Mouse (Mus musculus) adrenal gland, postnatal 14 days (tissue): ENCODE measurements around the gene Cry2. TPM values are rescaled to one million over a fixed set of nuclear protein-coding genes. Genes with fewer than 3 reads are reported as not detected.
"Not testable (repeated sequence)": the region's sequence is repeated elsewhere in the genome, so short reads cannot be mapped to it uniquely, and the experiment has no call there.

ENCODE experiments used
- DNase-seq: peaks from one replicate; pipeline ENCODE4 v3.0.0; 2021; ENCODE audit warnings: mixed read lengths
- total RNA-seq: library from RNA; stranded (reverse); gene quantifications from 2 replicates; pipeline ENCODE4 v1.2.3, GENCODE M21; 2021

The Cry2 gene
- total RNA-seq, 1 experiment from 2014 or later: 37.3 TPM

DNA sequence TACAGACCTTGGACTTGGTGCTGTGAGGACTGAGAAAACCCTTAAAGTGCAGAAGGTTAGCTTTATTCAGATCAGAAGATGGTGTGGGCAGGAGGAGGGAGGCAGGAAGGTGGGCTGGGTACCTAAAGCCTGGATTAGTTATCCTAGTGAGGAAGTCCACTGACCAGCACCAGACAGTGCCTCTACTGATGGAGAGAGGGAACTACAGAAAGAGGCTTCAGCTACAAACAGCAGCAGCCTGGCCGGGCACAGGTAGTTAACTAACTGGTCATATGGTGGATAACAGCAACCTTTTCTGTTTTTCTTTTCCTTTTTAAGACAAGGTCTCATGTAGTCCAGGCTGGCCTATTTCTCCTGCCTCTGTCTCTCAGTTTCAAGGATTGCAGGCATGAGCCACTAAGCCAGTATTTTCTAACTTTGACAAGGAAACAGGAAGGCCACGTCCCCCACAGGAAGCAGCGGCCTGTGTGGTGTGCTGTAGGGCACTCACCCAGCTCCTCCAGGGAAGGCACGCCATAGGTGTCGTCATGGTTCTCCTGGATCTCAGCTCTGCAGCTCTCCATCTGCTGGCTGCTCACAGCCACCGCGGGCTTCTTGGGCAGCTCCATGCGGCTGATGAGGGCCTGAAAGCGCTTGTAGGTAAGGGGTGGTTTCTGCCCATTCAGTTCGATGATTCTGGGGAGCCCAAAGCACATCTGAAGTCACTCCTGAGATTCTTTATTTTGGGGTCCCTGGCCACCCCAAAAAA is 11.3 kb downstream of the Cry2 start:
- peak; percentile 48 for DNase-seq

DNA sequence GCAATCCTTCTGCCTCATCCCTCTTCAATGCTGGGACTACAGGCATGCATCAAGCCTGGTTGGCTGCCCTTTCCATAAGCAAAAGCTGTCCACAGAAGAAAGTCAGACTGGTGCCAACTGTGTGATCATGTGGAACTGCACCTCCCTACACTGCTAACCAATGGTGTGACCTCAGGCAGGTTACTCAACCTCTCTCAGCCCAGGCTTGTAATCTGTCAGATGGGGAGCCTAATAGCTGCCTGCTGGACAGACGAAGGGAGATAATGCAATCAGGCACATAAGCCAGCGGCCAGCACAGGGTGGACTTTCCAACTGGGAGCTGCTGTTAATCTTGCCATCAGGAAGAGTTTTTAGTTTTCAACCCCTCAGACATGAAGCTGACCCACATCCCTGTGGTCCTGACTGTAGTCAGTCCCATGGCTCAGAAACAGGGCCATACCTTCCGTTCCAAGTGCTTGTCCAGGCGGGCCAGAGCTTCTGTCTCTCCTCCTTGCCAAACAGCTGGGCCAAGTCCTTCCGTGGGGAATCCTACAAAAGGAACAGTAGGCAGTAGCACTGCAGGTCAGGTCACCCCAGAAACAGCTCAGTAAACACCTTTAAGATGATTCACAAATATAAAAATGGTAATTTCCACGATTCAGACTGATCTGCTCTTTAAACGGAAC is 12.0 kb downstream of the Cry2 start:
- peak; percentile 56 for DNase-seq

DNA sequence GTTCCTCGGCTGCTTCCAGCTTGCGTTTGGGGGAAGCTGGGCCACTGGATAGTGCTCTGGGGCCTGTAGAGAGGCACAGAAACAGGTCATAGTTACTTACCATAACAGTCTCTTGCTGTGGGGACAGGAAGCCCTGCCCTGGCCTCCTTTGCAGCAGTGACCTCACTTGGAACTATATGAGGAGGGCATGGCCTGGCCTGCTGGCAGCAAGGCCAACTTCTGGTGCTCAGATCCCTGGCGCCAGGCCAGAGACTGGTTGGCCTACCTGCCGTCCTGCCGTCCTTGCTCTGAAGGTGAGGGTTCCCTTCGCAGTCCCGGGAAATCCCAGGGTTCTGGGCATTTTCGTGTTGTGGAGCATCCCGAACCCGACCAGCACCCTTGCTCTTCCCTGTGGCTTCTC is 22.1 kb downstream of the Cry2 start:
- DNase-seq: peak; percentile 55

GRCm38 (mm10) chr2:92408309-92409045 is 25.4 kb downstream of the Cry2 start:
- peak; percentile 64 for DNase-seq

GRCm38 (mm10) chr2:92405687-92406086 is 28.2 kb downstream of the Cry2 start:
- DNase-seq: no peak

GRCm38 (mm10) chr2:92404737-92405136 is 29.1 kb downstream of the Cry2 start:
- DNase-seq: no peak

GRCm38 (mm10) chr2:92403776-92404319 is 30.0 kb downstream of the Cry2 start:
- no peak for DNase-seq

DNA sequence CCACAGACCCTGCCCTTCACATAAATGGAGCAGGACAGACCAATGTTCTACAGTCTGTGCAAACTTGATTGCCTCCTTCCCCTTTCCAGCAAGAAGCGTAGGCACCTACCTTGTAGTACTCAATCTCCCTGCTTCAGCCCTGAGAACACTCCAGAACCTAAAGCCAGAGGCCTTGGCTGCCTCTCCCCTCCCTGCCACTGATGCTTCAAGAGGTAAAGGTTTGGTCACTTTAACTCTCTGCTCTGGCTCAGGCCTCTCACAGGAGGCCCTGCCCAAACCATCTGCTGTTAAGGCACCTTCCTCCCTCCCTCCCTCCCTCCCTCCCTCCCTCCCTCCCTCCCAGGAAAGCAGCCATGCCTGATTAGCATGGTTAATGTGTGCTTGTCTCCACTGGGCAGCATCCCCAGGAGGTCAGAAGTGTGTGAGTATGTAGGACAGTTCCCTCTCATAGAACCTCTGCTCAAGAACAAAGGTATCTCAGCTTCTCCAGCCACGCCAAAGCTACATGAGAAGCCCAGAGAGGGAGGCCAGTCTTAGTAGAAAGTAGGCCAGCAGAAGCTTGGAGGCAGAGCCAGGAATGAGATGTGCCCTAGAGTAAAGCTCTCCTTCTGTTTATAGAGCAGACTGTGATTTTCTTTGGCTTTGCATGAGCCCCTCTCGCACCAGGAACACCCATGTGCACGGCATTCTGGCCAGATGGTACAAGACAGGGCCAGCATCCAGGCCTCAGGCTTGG is 31.1 kb downstream of the Cry2 start:
- no peak for DNase-seq

DNA sequence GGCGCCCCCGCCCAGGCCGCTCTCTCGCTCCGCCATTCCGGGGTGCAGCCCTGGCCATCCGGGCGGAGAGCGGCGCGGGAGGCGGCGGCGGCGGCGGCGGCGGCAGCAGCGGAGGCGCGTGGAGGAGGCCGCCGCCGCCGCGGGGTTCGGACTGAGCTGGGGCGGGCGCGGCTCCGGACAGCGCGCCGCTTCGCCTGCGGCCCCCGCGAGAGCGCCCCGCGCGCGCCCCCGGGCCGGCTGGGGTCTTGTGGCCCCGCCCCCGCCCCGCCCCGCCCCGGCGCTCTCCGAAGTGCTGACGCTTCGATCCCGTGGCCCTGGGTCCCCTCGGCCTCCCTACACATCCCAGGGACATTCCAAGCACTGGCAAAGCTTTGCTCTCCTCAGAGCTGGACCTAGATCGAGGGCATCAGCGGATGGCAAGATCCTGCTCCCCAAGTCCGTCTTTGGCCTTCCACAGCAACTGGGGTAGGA is 32.7 kb downstream of the Cry2 start, which contains the start of gene Mapk8ip1:
Gene Mapk8ip1, minus strand, starts transcription at position 173 of the 471 bp plus-strand sequence.
- DNase-seq: peak; percentile 53

- DNase-seq: no peak
These were observed 33.2 kb downstream of the Cry2 start for GRCm38 (mm10) chr2:92400682-92401081.

DNA sequence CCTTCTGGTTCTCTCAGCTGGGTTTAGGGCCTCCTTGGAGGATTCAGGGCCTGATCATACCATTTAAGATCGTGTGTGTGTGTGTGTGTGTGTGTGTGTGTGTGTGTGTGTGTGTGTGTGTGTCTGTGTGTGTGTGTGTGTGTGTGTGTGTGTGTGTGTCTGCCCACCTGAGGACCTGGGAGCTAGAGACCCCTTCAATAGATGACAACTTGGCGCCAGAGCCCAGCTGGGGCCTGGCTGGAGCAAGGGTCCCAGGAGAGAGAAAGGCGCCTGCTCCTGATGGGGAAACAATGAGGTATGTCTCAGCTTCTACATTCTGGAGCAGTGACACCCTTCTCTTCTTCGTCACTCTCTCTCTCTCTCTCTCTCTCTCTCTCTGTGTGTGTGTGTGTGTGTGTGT is 34.0 kb downstream of the Cry2 start:
- DNase-seq: not testable (repeated sequence)

- no peak for DNase-seq
These were observed 36.4 kb downstream of the Cry2 start for GRCm38 (mm10) chr2:92397436-92397835.

DNA sequence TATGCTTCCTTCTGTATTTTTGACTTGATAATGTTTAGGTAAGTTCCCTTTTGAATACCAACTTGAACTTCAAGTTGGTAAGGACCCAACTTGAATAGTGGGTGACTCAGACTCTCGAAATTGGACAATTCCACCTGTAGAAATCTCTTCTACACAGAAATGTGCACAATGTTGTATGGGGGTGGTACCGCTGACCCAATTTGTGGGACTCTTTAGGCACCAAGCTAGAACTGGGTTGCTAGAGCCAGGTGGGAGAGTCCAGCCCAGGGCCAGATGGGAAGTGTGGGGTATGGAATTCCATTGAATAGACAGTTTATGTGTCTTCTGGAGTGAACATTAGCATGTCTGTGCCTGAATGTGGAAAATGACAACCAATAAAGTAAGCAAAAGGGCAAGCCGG is 38.3 kb downstream of the Cry2 start:
- DNase-seq: no peak

GRCm38 (mm10) chr2:92392318-92393264 is 41.3 kb downstream of the Cry2 start:
- DNase-seq: peak; percentile 49

DNA sequence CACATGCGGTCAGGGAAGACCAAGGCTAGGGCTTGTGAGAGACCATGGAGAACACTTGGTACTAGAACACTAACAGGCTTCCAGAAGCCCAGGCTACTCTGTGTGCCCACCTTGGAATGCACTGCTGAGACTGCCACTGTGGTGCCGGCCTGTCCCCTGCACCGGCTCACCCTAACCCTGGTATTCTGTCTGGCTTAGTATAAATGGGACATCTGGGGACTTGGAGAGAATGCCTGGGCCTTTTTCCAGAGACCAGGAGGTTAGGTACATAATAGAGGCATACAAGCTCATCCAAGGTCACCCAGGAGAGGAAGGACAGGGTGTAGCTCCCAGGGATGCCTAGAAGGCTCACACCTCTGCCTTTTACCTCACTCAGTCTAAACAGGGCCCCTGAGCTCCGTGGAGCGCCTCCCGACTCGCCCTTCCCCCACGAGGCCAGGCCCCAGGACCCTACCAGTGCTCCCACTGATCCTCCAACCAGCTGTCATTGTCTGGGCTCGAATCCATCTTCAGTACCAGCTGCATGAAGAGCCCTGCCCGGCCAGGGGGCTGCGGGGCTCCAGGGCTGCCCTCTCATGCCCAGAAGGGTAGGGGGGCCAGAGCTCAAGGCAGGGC is 42.0 kb downstream of the Cry2 start:
- DNase-seq: no peak

DNA sequence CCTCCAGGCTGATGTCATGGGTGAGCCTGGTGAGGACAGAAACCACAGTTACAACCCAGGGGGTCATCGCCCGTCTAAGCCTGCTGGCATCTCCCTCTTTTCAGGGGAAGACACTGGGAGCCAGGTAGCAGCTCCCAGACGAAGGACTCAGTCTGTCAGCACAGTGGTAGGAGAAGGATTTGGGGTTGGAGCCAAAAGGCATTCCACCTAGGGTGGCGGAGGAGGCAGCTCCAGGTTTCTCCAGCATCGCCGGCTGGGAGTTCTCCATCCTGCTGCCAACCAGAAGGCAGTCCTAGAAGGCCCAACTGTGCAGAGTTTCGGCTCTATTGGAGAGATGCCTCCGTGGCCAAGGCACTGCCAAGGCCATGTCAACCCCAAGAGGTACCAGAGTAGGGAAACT is 42.7 kb downstream of the Cry2 start:
- DNase-seq: no peak

DNA sequence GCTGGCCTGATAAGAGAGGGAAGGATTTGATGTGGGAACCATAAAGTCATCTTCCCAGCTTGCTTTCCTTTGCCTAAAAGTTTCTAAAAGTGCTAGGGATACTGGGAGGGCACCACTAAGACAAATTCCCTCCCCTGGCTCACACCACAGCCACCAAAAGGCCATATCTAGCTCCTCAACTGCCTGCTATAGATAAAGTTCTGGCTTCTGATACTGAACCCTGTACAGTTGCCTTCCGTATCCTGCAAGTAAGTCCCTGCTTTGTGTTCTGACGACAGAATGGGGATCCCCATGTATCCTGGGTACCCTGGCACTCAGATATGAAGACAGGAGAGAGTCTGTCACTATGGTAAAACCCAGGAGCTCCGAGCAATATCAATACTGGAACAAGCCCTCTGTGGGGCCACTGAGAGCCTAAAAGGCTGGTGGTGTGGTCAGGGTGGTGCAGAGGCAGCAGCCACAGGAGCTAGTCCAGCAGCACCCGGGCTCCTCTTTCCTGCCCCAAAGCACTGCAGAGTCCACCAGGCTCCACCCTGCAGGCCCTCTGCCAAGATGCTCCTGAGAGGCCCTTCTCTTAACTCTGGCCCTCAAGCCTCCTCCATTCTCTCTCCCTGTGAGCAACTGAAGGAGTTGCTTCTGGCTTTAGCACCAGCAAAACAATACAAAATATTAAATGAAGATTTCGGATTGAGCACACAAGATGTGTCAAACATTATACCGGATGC is 43.5 kb downstream of the Cry2 start:
- DNase-seq: no peak

DNA sequence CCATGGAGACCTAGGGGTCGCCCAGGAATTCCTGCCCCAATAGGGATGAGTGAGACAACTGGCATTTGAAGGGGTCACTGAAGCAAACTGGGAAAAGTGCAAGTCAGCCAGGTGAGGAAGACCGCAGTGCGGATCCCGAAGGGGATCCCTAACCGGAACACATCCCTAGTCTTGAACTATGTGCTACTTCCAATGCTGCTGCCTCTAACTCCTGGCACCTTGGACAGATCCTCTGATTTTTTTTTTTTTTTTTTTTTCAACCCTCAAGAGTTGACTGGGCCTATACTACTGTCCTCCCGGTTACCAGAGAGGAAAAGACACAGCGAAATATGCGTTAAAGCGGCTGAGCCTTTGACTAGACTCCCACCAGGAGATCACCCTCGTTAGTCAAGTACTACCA is 44.2 kb downstream of the Cry2 start:
- no peak for DNase-seq

DNA sequence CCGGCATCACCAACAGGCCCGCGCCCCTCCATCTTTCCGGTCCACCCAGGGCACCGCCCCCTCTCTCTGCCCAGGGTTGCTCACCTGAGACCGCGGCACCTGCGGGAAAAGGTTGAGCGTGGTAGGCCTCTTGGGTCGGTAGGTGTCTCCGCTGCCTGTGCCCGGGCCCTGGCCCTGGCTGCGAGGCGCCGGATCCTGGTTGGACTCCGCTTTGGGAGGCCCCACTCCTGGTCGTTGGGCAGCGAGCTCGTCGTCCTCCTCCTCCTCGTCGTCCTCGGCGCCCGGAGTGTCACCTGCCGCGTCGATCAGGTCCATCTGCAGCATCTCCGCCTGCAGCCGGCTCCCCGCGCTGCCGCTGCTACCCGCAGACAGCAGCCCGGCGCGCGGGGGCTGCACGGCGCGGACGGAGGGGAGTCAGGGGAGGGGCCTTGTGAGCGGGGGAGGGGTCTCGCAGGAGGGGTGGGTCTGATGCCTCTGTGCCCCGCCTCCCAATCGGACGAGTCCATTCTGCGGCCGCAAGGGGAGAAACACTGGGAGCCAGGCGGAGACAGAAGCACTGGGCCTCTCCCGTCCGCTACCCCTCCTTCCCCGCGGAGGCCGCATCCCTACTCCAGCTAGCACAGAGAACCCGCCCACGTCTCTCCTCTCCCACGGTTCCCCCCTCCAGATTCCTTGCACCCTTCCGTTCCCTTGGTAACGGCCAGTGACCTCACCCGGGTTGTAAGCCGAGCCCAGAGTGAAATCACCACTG is 44.8 kb downstream of the Cry2 start:
- peak; percentile 92 for DNase-seq
